Mouse (Mus musculus): Measurements from ENCODE around the gene Olfr1383. TPM values are rescaled to one million over a fixed set of nuclear protein-coding genes. Genes with fewer than 3 reads are reported as not detected.
"Not testable (repeated sequence)": the region's sequence is repeated elsewhere in the genome, so short reads cannot be mapped to it uniquely, and the experiment has no call there.

The Olfr1383 gene
- polyA plus RNA-seq, 1 experiment from 2014 or later = not detected

DNA sequence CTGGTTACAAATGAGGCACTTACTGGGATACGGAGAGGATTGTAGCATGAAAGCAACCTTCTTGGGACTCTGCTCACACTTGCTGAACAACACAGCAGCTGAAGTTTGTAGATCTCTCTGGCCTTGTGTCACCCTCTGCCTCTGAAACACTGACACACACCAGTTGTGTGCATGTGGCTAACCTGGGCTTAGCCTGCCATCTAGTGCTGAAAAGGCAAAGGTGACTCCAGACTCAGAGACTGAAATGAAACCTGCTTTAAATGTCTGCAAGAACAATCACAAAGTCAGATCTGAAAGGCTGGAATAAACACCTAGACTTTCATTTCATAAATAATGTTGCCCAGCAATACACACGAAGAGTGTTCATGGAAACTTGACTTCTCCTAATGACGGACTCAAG, 34.6 kb downstream of the Olfr1383 start:
- not testable (repeated sequence) for H3K4me3 ChIP-seq (ENCODE audit: low read depth, low read length); H3K4me2 ChIP-seq (replicated peaks; ENCODE audit: low read depth, low read length); H3K27me3 ChIP-seq (replicated peaks; ENCODE audit: insufficient read depth, low read length); H3K4me1 ChIP-seq (ENCODE audit: insufficient read depth, low read depth, low read length); H3K27ac ChIP-seq (ENCODE audit: low read length); ATAC-seq; DNase-seq (ENCODE audit: low spot score); H3K9me3 ChIP-seq (ENCODE audit: low read length); H3K36me3 ChIP-seq (ENCODE audit: insufficient read depth, low read length); H3K9ac ChIP-seq (replicated peaks; ENCODE audit: low read depth)
- TF ChIP-seq CTCF (IDR thresholded peaks at IDR 0.05) = 0 out of 2 replicates have a peak, but pooled peaks have one; percentile 14
- WGBS = 68% methylated on average over 3 of the region's 3 CpGs

GRCm38 (mm10) chr11:49556578-49556977, 37.1 kb downstream of the Olfr1383 start, which contains the start of gene Olfr1380:
TSS of gene Olfr1380 (plus strand) at chr11:49556878.
- H3K27me3 ChIP-seq (replicated peaks; ENCODE audit: insufficient read depth, low read length); DNase-seq (ENCODE audit: low spot score); H3K27ac ChIP-seq (ENCODE audit: low read length); H3K9ac ChIP-seq (replicated peaks; ENCODE audit: low read depth); H3K4me1 ChIP-seq (ENCODE audit: insufficient read depth, low read depth, low read length); H3K36me3 ChIP-seq (ENCODE audit: insufficient read depth, low read length); H3K4me2 ChIP-seq (replicated peaks; ENCODE audit: low read depth, low read length); H3K4me3 ChIP-seq (ENCODE audit: low read depth, low read length); ATAC-seq; H3K9me3 ChIP-seq (ENCODE audit: low read length): not testable (repeated sequence)
- WGBS = 67% methylated on average over 5 of the region's 5 CpGs

- not testable (repeated sequence) for ATAC-seq; H3K4me2 ChIP-seq (replicated peaks; ENCODE audit: low read depth, low read length); H3K9me3 ChIP-seq (ENCODE audit: low read length); H3K36me3 ChIP-seq (ENCODE audit: insufficient read depth, low read length); H3K27me3 ChIP-seq (replicated peaks; ENCODE audit: insufficient read depth, low read length); H3K9ac ChIP-seq (replicated peaks; ENCODE audit: low read depth); H3K27ac ChIP-seq (ENCODE audit: low read length); H3K4me1 ChIP-seq (ENCODE audit: insufficient read depth, low read depth, low read length); H3K4me3 ChIP-seq (ENCODE audit: low read depth, low read length)
- 23% methylated on average over 2 of the region's 2 CpGs for WGBS
- peak; percentile 11 for DNase-seq (ENCODE audit: low spot score)
- TF ChIP-seq CTCF (IDR thresholded peaks at IDR 0.05) = peak; percentile 44
These were observed 55.6 kb downstream of the Olfr1383 start for GRCm38 (mm10) chr11:49575054-49575453.

Other genes starting within 250 kb of the Olfr1383 start
- not detected in 2 replicates for gene Olfr1393, start 241.3 kb upstream of the Olfr1383 start, polyA plus RNA-seq (2015; fragmentation: Nextera tagmentation; extraction: Ambion mirVana)
- 0.05 TPM in 1 of 2 replicates, not detected in the other for gene Olfr1392, start 234.4 kb upstream of the Olfr1383 start, polyA plus RNA-seq (2015; fragmentation: Nextera tagmentation; extraction: Ambion mirVana)
- gene Olfr10, start 214.9 kb upstream of the Olfr1383 start, polyA plus RNA-seq (2015; fragmentation: Nextera tagmentation; extraction: Ambion mirVana) = not detected in 2 replicates
- gene Olfr1391, start 196.9 kb upstream of the Olfr1383 start, polyA plus RNA-seq (2015; fragmentation: Nextera tagmentation; extraction: Ambion mirVana) = not detected in 2 replicates
- gene Olfr1390, start 184.5 kb upstream of the Olfr1383 start, polyA plus RNA-seq (2015; fragmentation: Nextera tagmentation; extraction: Ambion mirVana) = not detected in 2 replicates
- gene Olfr1389, start 96.6 kb upstream of the Olfr1383 start, polyA plus RNA-seq (2015; fragmentation: Nextera tagmentation; extraction: Ambion mirVana) = not detected in 2 replicates
- gene Olfr1388, start 83.0 kb upstream of the Olfr1383 start, polyA plus RNA-seq (2015; fragmentation: Nextera tagmentation; extraction: Ambion mirVana) = not detected in 2 replicates
- gene Olfr1387, start 64.3 kb upstream of the Olfr1383 start, polyA plus RNA-seq (2015; fragmentation: Nextera tagmentation; extraction: Ambion mirVana) = not detected in 2 replicates
- gene Olfr1386, start 54.6 kb upstream of the Olfr1383 start, polyA plus RNA-seq (2015; fragmentation: Nextera tagmentation; extraction: Ambion mirVana) = not detected in 2 replicates
- not detected in 2 replicates for gene Olfr1385, start 30.6 kb upstream of the Olfr1383 start, polyA plus RNA-seq (2015; fragmentation: Nextera tagmentation; extraction: Ambion mirVana)
- not detected in 2 replicates for gene Olfr1384, start 12.9 kb upstream of the Olfr1383 start, polyA plus RNA-seq (2015; fragmentation: Nextera tagmentation; extraction: Ambion mirVana)
- gene Olfr1382, start 8.6 kb downstream of the Olfr1383 start, polyA plus RNA-seq (2015; fragmentation: Nextera tagmentation; extraction: Ambion mirVana) = not detected in 2 replicates
- gene Olfr1381, start 23.8 kb downstream of the Olfr1383 start, polyA plus RNA-seq (2015; fragmentation: Nextera tagmentation; extraction: Ambion mirVana) = not detected in 2 replicates
- not detected in 2 replicates for gene Olfr1380, start 37.2 kb downstream of the Olfr1383 start, polyA plus RNA-seq (2015; fragmentation: Nextera tagmentation; extraction: Ambion mirVana)
- gene Flt4, start 89.6 kb downstream of the Olfr1383 start, polyA plus RNA-seq (2015; fragmentation: Nextera tagmentation; extraction: Ambion mirVana) = 9.7 and 9.8 TPM in 2 replicates
- gene Scgb3a1, start 144.0 kb downstream of the Olfr1383 start, polyA plus RNA-seq (2015; fragmentation: Nextera tagmentation; extraction: Ambion mirVana) = 261 and 341 TPM in 2 replicates
- gene Cnot6, start 193.1 kb downstream of the Olfr1383 start, polyA plus RNA-seq (2015; fragmentation: Nextera tagmentation; extraction: Ambion mirVana) = 36.0 and 40.6 TPM in 2 replicates